Mouse (Mus musculus): ENCODE results near the gene Aqp6.

- no peak for TF ChIP-seq CTCF (conservative IDR thresholded peaks at IDR 0.05; ENCODE audit: insufficient read depth, insufficient read length, low read depth, low read length)
- no peak for TF ChIP-seq POLR2A (IDR thresholded peaks at IDR 0.05; ENCODE audit: low read depth, low read length)
These were observed 33.8 kb upstream of the Aqp6 start for GRCm38 (mm10) chr15:99567371-99567770.

Measured in kidney, adult 2 months (tissue).